Mouse (Mus musculus): Measurements from ENCODE around the gene Prkci. TPM values are rescaled to one million over a fixed set of nuclear protein-coding genes. Genes with fewer than 3 reads are reported as not detected.

Prkci gene
- polyA plus RNA-seq, 1 experiment from 2014 or later, result 48.4 TPM

DNA sequence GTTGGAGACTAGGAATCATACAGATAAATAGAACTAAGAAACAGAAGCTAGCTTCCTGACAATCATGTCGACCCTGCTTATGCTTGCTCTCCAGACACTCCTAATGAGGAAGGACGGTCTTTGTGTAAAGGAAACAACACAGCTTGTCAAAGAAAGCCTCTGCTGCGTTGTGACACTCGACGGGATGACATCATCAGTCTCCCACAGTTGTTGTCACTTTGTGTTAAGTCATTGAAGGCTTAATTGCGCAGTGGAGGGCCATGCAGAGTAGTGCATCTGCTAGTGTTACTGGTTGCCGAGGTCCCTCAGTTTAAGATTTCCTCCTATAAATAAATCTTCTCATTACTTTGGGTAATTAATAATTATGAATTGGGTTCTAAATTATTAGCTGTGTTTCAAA lies 54.8 kb downstream of the Prkci start:
- Histone ChIP-seq H3K4me2 (replicated peaks; ENCODE audit: low read depth, low read length) (no peak overlapping the region), H3K9ac (ENCODE audit: low read depth, low read length) (no peak overlapping the region), H3K9me3 (ENCODE audit: control insufficient read depth, low read length) (no peaks in the 10 kb centered on the region), H3K27ac (ENCODE audit: low read depth, low read length) (no peak overlapping the region), H3K27me3 (ENCODE audit: control insufficient read depth, insufficient read depth, low read length) (no peaks in the 10 kb centered on the region), H3K4me1 (ENCODE audit: control insufficient read depth, insufficient read depth, low read length) (no peaks in the 10 kb centered on the region), H3K36me3 (ENCODE audit: control insufficient read depth, insufficient read depth, low read length) (peaks cover 36% of the 10 kb centered on the region; the same call in 1 of the 2 replicates), H3K4me3 (ENCODE audit: low read length) (no peak overlapping the region)
- WGBS, result 80% methylated on average over 7 of the region's 7 CpGs
- no peak for ATAC-seq (ENCODE audit: low FRiP score, low TSS enrichment)

- Histone ChIP-seq H3K36me3 (ENCODE audit: control insufficient read depth, insufficient read depth, low read length) (peaks cover 32% of the 10 kb centered on the region; the same call in 1 of the 2 replicates), H3K27me3 (ENCODE audit: control insufficient read depth, insufficient read depth, low read length) (no peaks in the 10 kb centered on the region), H3K4me3 (ENCODE audit: low read length) (no peak overlapping the region), H3K9me3 (ENCODE audit: control insufficient read depth, low read length) (no peaks in the 10 kb centered on the region), H3K4me1 (ENCODE audit: control insufficient read depth, insufficient read depth, low read length) (no peaks in the 10 kb centered on the region), H3K27ac (ENCODE audit: low read depth, low read length) (no peak overlapping the region), H3K9ac (ENCODE audit: low read depth, low read length) (no peak overlapping the region), H3K4me2 (replicated peaks; ENCODE audit: low read depth, low read length) (no peak overlapping the region)
- 77% methylated on average over 9 of the region's 9 CpGs for WGBS
- no peak for ATAC-seq (ENCODE audit: low FRiP score, low TSS enrichment)
Observed at GRCm38 (mm10) chr3:31051730-31052129, 56.2 kb downstream of the Prkci start.

- Histone ChIP-seq H3K36me3 (ENCODE audit: control insufficient read depth, insufficient read depth, low read length) (peaks cover 27% of the 10 kb centered on the region; the same call in 1 of the 2 replicates), H3K27me3 (ENCODE audit: control insufficient read depth, insufficient read depth, low read length) (no peaks in the 10 kb centered on the region), H3K9ac (ENCODE audit: low read depth, low read length) (no peak overlapping the region), H3K9me3 (ENCODE audit: control insufficient read depth, low read length) (no peaks in the 10 kb centered on the region), H3K4me1 (ENCODE audit: control insufficient read depth, insufficient read depth, low read length) (no peaks in the 10 kb centered on the region), H3K4me3 (ENCODE audit: low read length) (no peak overlapping the region), H3K4me2 (replicated peaks; ENCODE audit: low read depth, low read length) (no peak overlapping the region), H3K27ac (ENCODE audit: low read depth, low read length) (no peak overlapping the region)
- ATAC-seq (ENCODE audit: low FRiP score, low TSS enrichment), result no peak
- 91% methylated on average over 9 of the region's 9 CpGs for WGBS
Observed at GRCm38 (mm10) chr3:31053191-31053590, 57.6 kb downstream of the Prkci start.

- Histone ChIP-seq H3K36me3 (ENCODE audit: control insufficient read depth, insufficient read depth, low read length) (peaks cover 12% of the 10 kb centered on the region; the same call in 1 of the 2 replicates), H3K4me3 (ENCODE audit: low read length) (no peak overlapping the region), H3K4me1 (ENCODE audit: control insufficient read depth, insufficient read depth, low read length) (no peaks in the 10 kb centered on the region), H3K27me3 (ENCODE audit: control insufficient read depth, insufficient read depth, low read length) (no peaks in the 10 kb centered on the region), H3K9ac (ENCODE audit: low read depth, low read length) (no peak overlapping the region), H3K9me3 (ENCODE audit: control insufficient read depth, low read length) (no peaks in the 10 kb centered on the region), H3K4me2 (replicated peaks; ENCODE audit: low read depth, low read length) (no peak overlapping the region), H3K27ac (ENCODE audit: low read depth, low read length) (no peak overlapping the region)
- WGBS, result 94% methylated on average over 8 of the region's 8 CpGs
- ATAC-seq (ENCODE audit: low FRiP score, low TSS enrichment), result no peak
Observed at GRCm38 (mm10) chr3:31054888-31055287, 59.3 kb downstream of the Prkci start.

DNA sequence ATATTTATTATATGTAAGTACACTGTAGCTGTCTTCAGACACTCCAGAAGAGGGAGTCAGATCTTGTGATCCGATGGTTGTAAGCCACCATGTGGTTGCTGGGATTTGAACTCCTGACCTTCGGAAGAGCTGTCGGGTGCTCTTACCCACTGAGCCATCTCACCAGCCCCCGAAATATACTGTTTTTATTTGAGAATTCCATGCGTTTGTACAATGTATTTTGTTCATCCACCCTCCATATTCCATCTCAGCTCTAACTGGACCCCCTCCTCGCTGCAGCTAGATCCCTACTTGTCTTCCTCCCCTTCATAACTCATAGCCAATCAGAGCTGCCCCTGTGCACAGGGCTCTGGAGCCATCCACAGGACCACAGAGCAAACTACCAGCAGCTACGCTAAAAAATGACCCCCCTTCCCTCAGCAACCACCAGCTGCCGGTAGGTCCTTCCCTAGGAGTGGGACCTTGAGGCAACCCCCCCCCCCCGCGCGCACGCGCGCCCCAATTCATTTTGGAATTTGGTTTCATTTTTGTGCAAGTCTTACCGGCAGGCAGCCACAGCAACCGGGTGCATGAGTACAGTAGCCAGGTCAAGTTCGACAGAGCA lies 60.6 kb downstream of the Prkci start:
- Histone ChIP-seq H3K27ac (ENCODE audit: low read depth, low read length) (no peak overlapping the region), H3K4me3 (ENCODE audit: low read length) (peak overlapping the region; percentile 37), H3K9ac (ENCODE audit: low read depth, low read length) (peak overlapping the region; percentile 34; the same call in 1 of the 2 replicates), H3K4me1 (ENCODE audit: control insufficient read depth, insufficient read depth, low read length) (no peaks in the 10 kb centered on the region), H3K4me2 (replicated peaks; ENCODE audit: low read depth, low read length) (peak overlapping the region; percentile 55), H3K9me3 (ENCODE audit: control insufficient read depth, low read length) (no peaks in the 10 kb centered on the region), H3K27me3 (ENCODE audit: control insufficient read depth, insufficient read depth, low read length) (no peaks in the 10 kb centered on the region), H3K36me3 (ENCODE audit: control insufficient read depth, insufficient read depth, low read length) (0 out of 2 replicates have a peak, but pooled peaks cover 5% of the 10 kb centered on the region)
- 22% methylated on average over 17 of the region's 17 CpGs for WGBS
- peak; percentile 74 for ATAC-seq (ENCODE audit: low FRiP score, low TSS enrichment)

- Histone ChIP-seq H3K9ac (ENCODE audit: low read depth, low read length) (peak overlapping the region; percentile 40), H3K4me2 (replicated peaks; ENCODE audit: low read depth, low read length) (peak overlapping the region; percentile 55), H3K27me3 (ENCODE audit: control insufficient read depth, insufficient read depth, low read length) (no peaks in the 10 kb centered on the region), H3K27ac (ENCODE audit: low read depth, low read length) (peak overlapping the region; percentile 63), H3K36me3 (ENCODE audit: control insufficient read depth, insufficient read depth, low read length) (no peaks in the 10 kb centered on the region), H3K9me3 (ENCODE audit: control insufficient read depth, low read length) (no peaks in the 10 kb centered on the region), H3K4me1 (ENCODE audit: control insufficient read depth, insufficient read depth, low read length) (no peaks in the 10 kb centered on the region), H3K4me3 (ENCODE audit: low read length) (peak overlapping the region; percentile 37)
- 2% methylated on average over 30 of the region's 30 CpGs for WGBS
- peak; percentile 88 for ATAC-seq (ENCODE audit: low FRiP score, low TSS enrichment)
Observed at GRCm38 (mm10) chr3:31056651-31057627, 61.4 kb downstream of the Prkci start.

DNA sequence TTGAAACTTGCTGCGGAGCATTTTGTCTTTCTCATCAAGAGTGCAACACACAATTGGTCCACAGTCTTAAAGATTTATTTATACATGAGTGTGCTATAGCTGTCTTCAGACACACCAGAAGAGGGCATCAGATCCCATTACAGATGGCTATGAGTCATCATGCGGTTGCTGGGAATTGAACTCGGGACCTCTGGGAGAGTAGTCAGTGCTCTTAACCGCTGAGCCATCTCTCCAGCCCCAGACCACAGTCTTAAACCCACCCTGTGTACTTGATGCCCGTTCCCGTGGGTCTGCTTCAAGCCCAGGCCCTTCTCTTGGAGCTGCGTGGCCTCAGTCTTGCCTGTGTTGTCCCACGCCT lies 65.2 kb downstream of the Prkci start:
- Histone ChIP-seq H3K9ac (ENCODE audit: low read depth, low read length) (no peak overlapping the region), H3K27ac (ENCODE audit: low read depth, low read length) (no peak overlapping the region; the same call in 1 of the 2 replicates), H3K4me3 (ENCODE audit: low read length) (no peak overlapping the region), H3K36me3 (ENCODE audit: control insufficient read depth, insufficient read depth, low read length) (no peaks in the 10 kb centered on the region), H3K4me1 (ENCODE audit: control insufficient read depth, insufficient read depth, low read length) (no peaks in the 10 kb centered on the region), H3K27me3 (ENCODE audit: control insufficient read depth, insufficient read depth, low read length) (no peaks in the 10 kb centered on the region), H3K9me3 (ENCODE audit: control insufficient read depth, low read length) (no peaks in the 10 kb centered on the region), H3K4me2 (replicated peaks; ENCODE audit: low read depth, low read length) (no peak overlapping the region)
- WGBS, result 85% methylated on average over 8 of the region's 8 CpGs
- no peak for ATAC-seq (ENCODE audit: low FRiP score, low TSS enrichment)

- H3K27ac ChIP-seq (ENCODE audit: low read depth, low read length), result no peak overlapping the region; the same call in 1 of the 2 replicates
- H3K9ac ChIP-seq (ENCODE audit: low read depth, low read length), result no peak overlapping the region
- 0 out of 2 replicates have a peak overlapping the region, but pooled peaks have one; percentile 5 for H3K4me2 ChIP-seq (replicated peaks; ENCODE audit: low read depth, low read length)
- WGBS, result 66% methylated on average over 20 of the region's 20 CpGs
- H3K4me3 ChIP-seq (ENCODE audit: low read length), result no peak overlapping the region
- H3K36me3 ChIP-seq (ENCODE audit: control insufficient read depth, insufficient read depth, low read length), result no peaks in the 10 kb centered on the region
- no peak for ATAC-seq (ENCODE audit: low FRiP score, low TSS enrichment)
- no peaks in the 10 kb centered on the region for H3K27me3 ChIP-seq (ENCODE audit: control insufficient read depth, insufficient read depth, low read length)
- no peaks in the 10 kb centered on the region for H3K4me1 ChIP-seq (ENCODE audit: control insufficient read depth, insufficient read depth, low read length)
- H3K9me3 ChIP-seq (ENCODE audit: control insufficient read depth, low read length), result no peaks in the 10 kb centered on the region
Observed at GRCm38 (mm10) chr3:31061103-31061785, 65.7 kb downstream of the Prkci start.
